Mouse (Mus musculus) erythroblast, embryonic 14.5 days (primary cell): Measurements from ENCODE around the gene Dcaf5. TPM values are rescaled to one million over a fixed set of nuclear protein-coding genes. Genes with fewer than 3 reads are reported as not detected.

Experiments used
- H3K27me3 ChIP-seq: 2 replicates; pipeline ENCODE4 v1.6.1; 2012; ENCODE audit warnings: inconsistent platforms; ENCODE audit not compliant: control insufficient read depth
- H3K36me3 ChIP-seq: 2 replicates; pipeline ENCODE4 v1.6.1; 2012; ENCODE audit warnings: mild to moderate bottlenecking, inconsistent platforms; ENCODE audit not compliant: control insufficient read depth
- H3K4me1 ChIP-seq: 2 replicates; pipeline ENCODE4 v1.6.1; 2012; ENCODE audit warnings: inconsistent platforms; ENCODE audit not compliant: control insufficient read depth
- H3K4me3 ChIP-seq: replicated peaks from 2 replicates; pipeline ENCODE3; 2012; ENCODE audit warnings: moderate library complexity, mild to moderate bottlenecking, inconsistent platforms
- H3K9me3 ChIP-seq: 2 replicates; pipeline ENCODE4 v1.6.1; 2012; ENCODE audit warnings: low read length, inconsistent platforms, mixed read lengths; ENCODE audit not compliant: control insufficient read depth
- GATA1 ChIP-seq: IDR thresholded peaks from 2 replicates; pipeline ENCODE4 v1.6.1; 2012; ENCODE audit warnings: low read length, inconsistent platforms, mixed read lengths
- TAL1 ChIP-seq: IDR thresholded peaks from 3 replicates; pipeline ENCODE4 v1.6.1; 2012; ENCODE audit warnings: low read length, inconsistent platforms, mixed read lengths
- polyA plus RNA-seq: library from polyadenylated mRNA; stranded (reverse); fragments of >175 nt; gene quantifications from 2 replicates; pipeline ENCODE4 v1.2.3, GENCODE M21; 2012

Gene Dcaf5
- polyA plus RNA-seq, 1 experiment, result 0.12 TPM

- peaks cover 2% of the 10 kb centered on the region; the same call in 1 of the 2 replicates for H3K9me3 ChIP-seq
- TF ChIP-seq GATA1, result no peak
- no peaks in the 10 kb centered on the region for H3K4me1 ChIP-seq
- no peaks in the 10 kb centered on the region for H3K36me3 ChIP-seq
- H3K4me3 ChIP-seq, result no peak overlapping the region
- no peaks in the 10 kb centered on the region for H3K27me3 ChIP-seq
Measured at GRCm38 (mm10) chr12:80311959-80312669, 124.3 kb downstream of the Dcaf5 start.

- H3K4me1 ChIP-seq, result no peaks in the 10 kb centered on the region
- no peak for TF ChIP-seq TAL1
- no peak overlapping the region for H3K4me3 ChIP-seq
Measured at GRCm38 (mm10) chr12:80307556-80307955, 128.8 kb downstream of the Dcaf5 start.

DNA sequence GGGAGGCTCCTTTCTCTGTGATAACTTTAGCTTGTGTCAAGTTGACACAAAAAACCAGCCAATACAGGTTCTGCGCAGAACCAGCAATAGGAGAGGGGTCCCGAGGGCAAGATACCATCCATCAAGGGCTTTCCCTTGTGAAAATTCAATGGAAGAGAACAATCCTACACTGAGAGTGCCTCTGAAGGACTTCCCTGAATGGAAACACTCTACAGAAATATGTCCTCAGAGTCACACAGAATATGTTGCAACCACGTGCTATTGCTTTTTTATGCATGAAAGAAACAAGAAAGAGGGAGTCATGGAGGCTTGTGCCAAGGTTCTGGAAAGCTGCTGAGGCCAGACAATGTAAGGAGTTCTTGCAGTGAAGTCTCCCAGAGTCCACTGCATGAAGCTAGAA, 131.9 kb downstream of the Dcaf5 start:
- no peak for TF ChIP-seq GATA1
- TF ChIP-seq TAL1, result no peak
- Histone ChIP-seq H3K4me1 (no peaks in the 10 kb centered on the region), H3K4me3 (no peak overlapping the region), H3K36me3 (no peaks in the 10 kb centered on the region), H3K9me3 (peaks cover 3% of the 10 kb centered on the region), H3K27me3 (no peaks in the 10 kb centered on the region)

More at GRCm38 (mm10) chr12:80307556-80307955, 128.8 kb downstream of the Dcaf5 start:
- Histone ChIP-seq H3K36me3 (no peaks in the 10 kb centered on the region), H3K27me3 (no peaks in the 10 kb centered on the region), H3K9me3 (peaks cover 3% of the 10 kb centered on the region)

- no peaks in the 10 kb centered on the region for H3K4me1 ChIP-seq
- no peaks in the 10 kb centered on the region for H3K36me3 ChIP-seq
- no peak overlapping the region for H3K4me3 ChIP-seq
- TF ChIP-seq TAL1, result no peak
- no peak for TF ChIP-seq GATA1
- peaks cover 3% of the 10 kb centered on the region for H3K9me3 ChIP-seq
- H3K27me3 ChIP-seq, result no peaks in the 10 kb centered on the region
Measured at GRCm38 (mm10) chr12:80300833-80301456, 135.5 kb downstream of the Dcaf5 start.

GRCm38 (mm10) chr12:80298714-80299113, 137.7 kb downstream of the Dcaf5 start:
- no peaks in the 10 kb centered on the region for H3K36me3 ChIP-seq
- H3K27me3 ChIP-seq, result no peaks in the 10 kb centered on the region
- no peaks in the 10 kb centered on the region for H3K4me1 ChIP-seq

DNA sequence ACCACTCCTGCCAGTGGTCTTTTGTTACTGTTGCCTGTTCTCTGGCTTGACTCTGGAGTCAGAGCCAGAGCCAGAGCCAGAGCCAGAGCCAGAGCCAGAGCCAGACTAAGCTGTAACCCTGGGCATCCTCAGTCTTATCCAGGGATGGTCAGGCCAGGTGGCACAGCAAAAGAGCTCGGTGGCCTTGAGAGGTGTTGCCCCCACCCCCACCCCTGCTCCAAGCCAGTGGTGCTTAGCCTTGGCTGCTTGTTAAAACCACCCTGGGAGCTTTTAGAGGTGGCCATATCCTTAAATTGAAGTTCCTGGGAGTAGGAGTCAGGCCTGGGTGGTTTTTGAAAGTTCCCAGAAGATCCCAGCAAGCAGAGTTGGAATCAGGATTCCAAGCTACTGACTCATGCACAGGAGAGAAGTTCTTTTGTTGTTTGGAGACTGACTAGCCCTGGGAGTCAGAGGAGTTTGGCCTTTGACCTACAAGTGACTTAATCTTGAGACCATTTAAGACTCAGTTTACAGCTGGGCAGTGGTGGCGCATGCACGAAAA, 144.4 kb downstream of the Dcaf5 start:
- Histone ChIP-seq H3K4me3 (no peak overlapping the region), H3K27me3 (no peaks in the 10 kb centered on the region), H3K9me3 (no peaks in the 10 kb centered on the region), H3K36me3 (no peaks in the 10 kb centered on the region), H3K4me1 (no peaks in the 10 kb centered on the region)
- TF ChIP-seq TAL1 (no peak), GATA1 (no peak)

More at GRCm38 (mm10) chr12:80298714-80299113, 137.7 kb downstream of the Dcaf5 start:
- TF ChIP-seq TAL1 (no peak), GATA1 (no peak)
- H3K4me3 ChIP-seq, result no peak overlapping the region
- no peaks in the 10 kb centered on the region for H3K9me3 ChIP-seq

DNA sequence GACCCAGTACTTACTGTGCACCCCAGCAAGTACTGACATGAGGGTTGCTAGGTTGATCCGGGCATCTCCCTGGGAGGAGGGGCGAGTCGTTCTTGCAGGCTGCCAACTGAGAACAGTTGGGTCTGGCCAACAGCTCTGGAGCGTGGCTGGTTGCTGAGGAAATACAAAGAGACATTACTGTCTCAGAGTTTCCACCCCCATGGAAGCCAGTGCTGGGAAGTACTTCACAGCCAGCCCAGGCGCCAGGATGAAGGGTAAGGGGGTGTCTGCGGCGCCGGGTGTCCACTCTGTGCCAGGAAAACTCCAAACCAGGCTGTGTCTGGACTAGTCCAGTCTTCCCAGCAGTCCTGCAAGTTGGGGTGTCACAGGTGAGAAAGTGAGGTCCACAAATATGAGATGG, 145.4 kb downstream of the Dcaf5 start:
- no peaks in the 10 kb centered on the region for H3K27me3 ChIP-seq
- H3K4me1 ChIP-seq, result no peaks in the 10 kb centered on the region
- no peaks in the 10 kb centered on the region for H3K36me3 ChIP-seq
- TF ChIP-seq TAL1, result no peak
- no peak for TF ChIP-seq GATA1
- no peaks in the 10 kb centered on the region for H3K9me3 ChIP-seq
- no peak overlapping the region for H3K4me3 ChIP-seq

GRCm38 (mm10) chr12:80290483-80290882, 145.9 kb downstream of the Dcaf5 start:
- Histone ChIP-seq H3K4me1 (no peaks in the 10 kb centered on the region), H3K9me3 (no peaks in the 10 kb centered on the region), H3K4me3 (no peak overlapping the region), H3K36me3 (no peaks in the 10 kb centered on the region), H3K27me3 (no peaks in the 10 kb centered on the region)
- TF ChIP-seq GATA1 (no peak), TAL1 (no peak)

GRCm38 (mm10) chr12:80289722-80290121, 146.7 kb downstream of the Dcaf5 start:
- Histone ChIP-seq H3K36me3 (no peaks in the 10 kb centered on the region), H3K27me3 (no peaks in the 10 kb centered on the region), H3K9me3 (no peaks in the 10 kb centered on the region), H3K4me3 (no peak overlapping the region), H3K4me1 (no peaks in the 10 kb centered on the region)
- TF ChIP-seq TAL1 (no peak), GATA1 (no peak)
